Mouse (Mus musculus) ovary, postnatal 36 days (tissue): ENCODE measurements around the gene 4930467E23Rik.
"Not testable (repeated sequence)": the region's sequence is repeated elsewhere in the genome, so short reads cannot be mapped to it uniquely, and the experiment has no call there.

ENCODE experiments used
- DNase-seq: peaks from one replicate; pipeline ENCODE4 v3.0.0; 2022; ENCODE audit warnings: low spot score, mixed read lengths

4930467E23Rik gene

DNA sequence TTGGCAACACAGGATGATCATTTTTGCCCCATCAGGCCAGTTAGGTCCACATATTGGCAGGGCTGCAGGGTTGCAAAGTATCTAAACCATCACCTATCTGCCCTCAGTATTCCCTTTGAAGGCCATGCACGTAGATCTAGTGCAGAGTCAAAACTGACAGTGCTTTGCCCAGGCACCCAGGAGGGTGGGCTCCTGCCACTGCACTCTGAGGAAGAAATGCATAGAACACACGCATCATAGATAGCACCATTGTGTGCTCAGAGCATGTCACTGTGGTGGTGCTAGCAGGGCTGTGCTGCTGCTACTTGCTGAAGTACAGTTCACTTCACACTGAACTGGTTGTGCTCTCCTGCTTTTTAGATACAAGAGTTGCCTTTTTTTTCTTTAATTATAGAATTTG is at the start of gene 4930467E23Rik:
Gene 4930467E23Rik (plus strand): TSS at position 301 of the 400 bp plus-strand sequence.
- not testable (repeated sequence) for DNase-seq

DNA sequence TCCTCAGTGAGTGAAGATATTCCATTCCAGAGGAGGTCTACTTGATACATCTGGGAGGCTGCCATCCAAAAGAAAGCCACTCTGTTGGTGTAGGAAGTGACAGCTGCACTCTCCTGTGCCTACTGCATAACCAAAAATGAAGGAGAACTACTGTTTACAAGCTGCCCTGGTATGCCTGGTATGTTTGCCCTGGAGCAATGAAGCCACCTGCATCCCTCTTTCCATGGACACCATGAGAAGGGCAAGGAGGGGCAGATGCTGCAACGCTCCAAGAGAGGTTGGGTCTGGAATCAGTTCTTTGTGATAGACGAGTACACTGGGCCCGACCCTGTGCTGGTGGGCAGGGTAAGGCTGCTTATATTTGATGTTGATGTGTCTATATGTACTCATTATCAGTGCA is 47.1 kb upstream of the 4930467E23Rik start:
- DNase-seq: not testable (repeated sequence)

DNA sequence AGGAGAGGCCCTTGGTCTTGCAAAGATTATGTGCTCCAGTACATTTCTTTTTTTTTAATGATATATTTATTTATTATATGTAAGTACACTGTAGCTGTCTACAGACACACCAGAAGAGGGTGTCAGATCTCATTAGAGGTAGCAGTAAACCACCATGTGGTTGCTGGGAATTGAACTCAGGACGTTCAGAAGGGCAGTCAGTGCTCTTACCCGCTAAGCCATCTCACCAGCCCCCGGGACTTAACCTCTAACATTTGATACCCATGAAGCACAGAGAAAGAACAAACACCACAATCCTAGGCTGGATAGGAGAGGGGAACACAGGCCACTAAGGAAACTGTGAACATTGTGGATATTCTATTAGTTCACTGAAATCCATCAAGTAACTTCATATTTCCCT is 43.9 kb upstream of the 4930467E23Rik start:
- DNase-seq: not testable (repeated sequence)

DNA sequence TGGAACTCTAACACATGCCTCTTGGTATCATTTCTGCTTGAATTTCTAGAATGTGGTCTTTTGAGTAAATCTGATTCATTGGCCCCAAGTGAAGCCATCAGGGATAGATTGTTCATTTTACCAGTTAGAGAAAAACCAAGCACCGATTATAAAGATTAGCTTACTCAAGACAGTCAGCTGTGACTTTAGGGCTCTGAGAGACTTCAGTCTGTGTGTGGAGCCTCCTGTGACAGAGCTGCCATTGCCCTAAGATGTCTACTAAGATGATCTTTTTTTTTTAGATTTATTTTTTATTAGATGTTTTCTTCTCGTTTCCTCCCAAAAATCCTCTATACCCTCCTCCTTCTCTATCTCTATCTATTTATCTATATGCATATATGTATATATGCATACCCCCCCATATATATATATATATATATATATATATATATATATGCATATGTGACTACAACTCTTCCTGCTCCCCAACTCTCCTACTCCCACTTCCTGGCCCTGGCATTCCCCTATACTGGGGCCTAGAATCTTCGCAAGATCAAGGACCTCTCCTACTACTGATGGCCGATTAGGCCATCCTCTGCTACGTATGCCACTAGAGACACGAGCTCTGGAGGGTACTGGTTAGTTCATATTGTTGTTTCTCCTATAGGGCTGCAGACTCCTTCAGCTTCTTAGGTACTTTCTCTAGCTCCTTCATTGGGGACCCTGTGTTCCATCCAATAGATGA is 40.4 kb upstream of the 4930467E23Rik start:
- DNase-seq: not testable (repeated sequence)

DNA sequence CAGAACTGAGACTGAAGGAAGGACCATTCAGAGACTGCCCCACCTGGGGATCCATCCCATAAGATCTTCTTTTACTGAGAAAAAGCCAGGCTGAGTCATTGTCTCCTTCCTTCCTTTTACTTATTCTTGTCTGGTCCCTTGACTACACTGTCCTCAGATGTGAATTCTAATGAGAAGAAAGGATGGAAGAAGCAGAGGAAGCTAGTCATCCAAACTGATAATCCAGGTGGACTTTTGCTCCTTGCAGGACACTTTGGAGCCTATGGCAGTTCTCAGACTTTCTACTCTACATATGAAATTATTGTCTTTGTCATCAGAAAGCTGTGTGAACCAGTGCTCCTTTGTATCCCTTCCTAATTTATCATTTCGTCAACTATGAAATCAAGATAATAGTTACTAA is 39.6 kb upstream of the 4930467E23Rik start:
- DNase-seq: not testable (repeated sequence)

DNA sequence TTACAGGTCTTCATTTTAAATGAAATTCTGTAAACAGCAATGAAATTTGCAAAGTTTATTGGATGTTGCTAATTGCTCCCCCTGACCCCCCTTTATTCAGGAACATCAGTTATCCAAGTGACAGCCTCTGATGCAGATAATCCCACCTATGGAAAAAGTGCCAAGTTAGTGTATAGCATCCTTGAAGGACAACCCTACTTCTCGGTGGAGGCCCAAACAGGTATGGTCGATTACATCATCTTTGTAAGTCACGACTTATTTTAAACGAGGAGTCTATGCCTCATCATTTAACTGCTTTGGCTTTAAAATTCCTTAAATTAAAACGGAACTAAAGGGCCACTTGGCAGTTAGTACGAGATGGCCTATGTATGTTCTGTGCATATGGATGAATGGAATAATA is 38.0 kb upstream of the 4930467E23Rik start:
- DNase-seq: not testable (repeated sequence)

DNA sequence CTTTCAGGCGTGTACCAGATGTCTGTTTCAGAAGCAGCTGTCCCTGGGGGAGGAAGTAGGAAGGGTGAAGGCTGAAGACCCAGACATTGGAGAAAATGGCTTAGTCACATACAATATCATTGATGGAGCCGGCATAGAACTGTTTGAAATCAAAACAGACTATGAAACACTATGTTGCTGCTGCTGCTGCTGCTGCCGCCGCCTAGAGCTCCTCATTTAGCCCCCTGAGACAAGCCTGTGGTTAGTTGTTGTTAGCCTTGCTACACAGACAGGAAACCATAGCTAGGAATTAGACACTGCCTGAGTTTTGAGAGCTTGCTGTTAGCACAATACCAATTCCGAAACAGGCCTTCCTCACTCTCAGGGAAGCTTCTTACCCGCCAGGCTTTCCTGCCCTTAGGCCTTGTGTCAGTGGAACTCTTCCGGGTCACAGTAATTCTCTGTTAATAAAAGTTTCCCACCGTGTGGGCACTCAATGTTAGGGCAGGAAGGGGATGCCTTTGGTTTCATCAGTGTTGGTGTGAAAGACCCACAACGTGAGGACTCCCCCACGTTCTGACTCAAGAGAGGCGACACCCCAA is 31.8 kb upstream of the 4930467E23Rik start:
- DNase-seq: not testable (repeated sequence)

DNA sequence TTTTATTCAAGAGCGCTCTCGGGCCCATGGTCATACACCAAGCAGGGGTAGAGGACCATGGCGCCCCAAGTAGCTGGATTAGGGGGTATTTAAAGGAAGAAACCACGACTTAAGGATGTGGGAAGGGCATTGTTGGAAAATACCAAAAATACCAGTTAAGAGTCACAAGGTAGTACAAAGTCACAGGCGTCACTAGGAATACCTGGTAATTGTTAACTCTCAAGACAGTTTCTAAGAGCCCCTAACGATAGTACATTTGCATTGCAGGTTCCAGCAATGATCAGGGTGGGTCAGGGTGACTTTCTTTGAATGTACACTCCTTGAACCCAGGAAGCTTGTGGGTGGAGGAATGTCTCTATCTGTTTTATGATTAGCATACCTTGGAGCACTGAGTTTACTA is 31.3 kb upstream of the 4930467E23Rik start:
- DNase-seq: not testable (repeated sequence)

DNA sequence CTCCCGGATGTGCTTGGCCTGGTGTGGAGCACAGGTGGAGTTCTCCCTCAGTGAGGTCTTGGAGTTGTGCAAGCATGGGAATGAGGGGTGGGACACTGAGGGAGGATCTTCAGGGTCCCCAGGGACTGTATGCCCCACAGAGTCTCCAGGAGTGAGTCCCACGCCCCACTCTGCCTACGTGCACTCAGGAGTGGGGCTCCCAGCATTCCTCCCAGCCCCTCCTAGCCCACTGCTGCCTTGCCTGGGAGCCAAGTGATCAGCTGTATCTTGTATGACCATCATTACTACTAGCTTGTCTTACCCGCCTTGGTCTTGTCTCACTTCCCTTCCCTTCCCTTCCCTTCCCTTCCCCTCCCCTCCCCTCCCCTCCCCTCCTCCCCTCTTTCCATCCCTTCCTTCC is 30.7 kb upstream of the 4930467E23Rik start:
- peak; percentile 64 for DNase-seq

DNA sequence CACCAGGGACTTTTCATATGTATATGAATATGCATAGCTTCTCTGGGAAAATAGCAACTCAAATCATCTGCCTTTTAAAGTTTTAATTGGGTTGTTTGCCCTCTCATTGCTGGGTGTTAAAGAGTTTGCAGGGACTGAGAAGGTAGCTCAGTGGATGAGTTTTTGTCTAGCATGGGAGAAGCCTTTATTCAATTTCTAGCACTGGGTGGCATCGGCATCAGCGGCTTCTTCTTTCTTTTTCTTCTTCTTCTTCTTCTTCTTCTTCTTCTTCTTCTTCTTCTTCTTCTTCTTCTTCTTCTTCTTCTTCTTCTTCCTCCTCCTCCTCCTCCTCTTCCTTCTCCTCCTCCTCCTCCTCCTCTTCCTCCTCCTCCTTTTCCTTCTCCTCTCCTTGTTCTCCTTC is 28.1 kb upstream of the 4930467E23Rik start:
- not testable (repeated sequence) for DNase-seq

DNA sequence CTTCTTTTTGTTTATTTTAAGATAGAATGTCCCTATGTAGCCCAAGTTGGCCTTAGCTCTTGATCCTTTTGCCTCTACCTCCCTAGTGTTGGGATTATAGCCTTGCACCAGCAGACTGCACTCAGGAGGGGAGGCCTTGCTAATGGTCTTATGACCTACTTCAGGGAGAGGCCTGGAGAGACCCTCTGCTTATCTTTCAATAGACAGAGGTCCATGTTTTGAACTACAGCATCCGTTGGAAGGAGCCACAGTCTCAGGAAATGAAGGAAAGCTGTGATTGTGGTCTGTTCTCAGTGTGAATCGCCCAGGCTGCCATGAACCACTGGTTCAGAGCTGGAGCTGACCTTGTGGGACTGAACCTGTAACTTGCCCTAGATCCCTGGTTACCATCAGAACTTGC is 27.1 kb upstream of the 4930467E23Rik start:
- not testable (repeated sequence) for DNase-seq

DNA sequence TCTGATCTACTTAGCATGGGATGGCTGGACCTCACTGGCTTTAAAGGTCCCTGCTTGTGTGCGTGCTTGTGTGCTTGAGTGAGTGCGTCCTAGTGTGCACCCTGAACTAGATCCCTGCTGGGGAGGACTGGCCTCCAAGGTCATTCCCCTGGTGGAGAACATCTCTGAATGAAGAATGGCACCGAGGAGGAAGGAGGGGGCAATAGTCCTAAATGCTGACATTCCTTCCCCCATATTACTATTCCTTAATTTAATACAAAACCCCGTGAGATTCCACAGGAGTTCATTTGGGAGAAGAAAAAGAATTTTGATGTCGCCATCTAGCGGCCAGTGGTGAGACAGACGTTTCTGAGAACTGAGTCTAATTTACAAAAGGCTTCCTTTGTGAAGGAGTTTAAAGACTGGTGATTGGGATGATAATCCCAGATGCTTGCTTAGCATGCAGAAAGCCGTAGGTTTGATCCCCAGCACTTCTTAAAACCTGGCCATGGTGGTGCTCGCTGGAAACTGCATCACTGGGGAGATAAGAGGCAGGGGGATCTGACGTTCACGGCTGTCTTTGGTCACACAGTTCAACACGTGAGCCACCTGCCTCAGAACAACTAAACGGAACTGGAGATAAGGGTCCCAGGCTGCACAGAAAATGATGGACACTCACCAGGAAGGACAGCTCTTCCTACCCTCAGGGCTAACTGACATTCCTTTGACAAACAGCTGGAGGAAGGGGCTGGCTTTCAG is 26.2 kb upstream of the 4930467E23Rik start:
- peak; percentile 65 for DNase-seq

DNA sequence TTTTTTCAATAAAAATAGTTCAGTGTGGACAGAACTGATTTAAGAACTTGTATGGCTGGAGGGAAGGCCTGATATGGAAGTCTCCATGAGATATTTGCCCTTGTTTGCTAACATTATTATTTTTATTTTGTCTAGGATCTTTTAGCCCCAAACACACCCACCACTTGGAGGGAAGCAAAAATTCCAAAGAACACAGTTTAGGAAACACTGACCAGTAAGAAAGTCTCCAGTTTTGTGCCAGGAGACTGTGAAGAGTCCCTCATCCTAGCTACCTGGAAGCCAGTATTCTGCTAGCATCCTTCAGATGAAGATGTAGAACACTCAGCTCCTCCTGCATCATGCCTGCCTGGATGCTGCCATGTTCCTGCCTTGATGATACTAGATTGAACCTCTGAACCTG is 25.5 kb upstream of the 4930467E23Rik start:
- DNase-seq: not testable (repeated sequence)

DNA sequence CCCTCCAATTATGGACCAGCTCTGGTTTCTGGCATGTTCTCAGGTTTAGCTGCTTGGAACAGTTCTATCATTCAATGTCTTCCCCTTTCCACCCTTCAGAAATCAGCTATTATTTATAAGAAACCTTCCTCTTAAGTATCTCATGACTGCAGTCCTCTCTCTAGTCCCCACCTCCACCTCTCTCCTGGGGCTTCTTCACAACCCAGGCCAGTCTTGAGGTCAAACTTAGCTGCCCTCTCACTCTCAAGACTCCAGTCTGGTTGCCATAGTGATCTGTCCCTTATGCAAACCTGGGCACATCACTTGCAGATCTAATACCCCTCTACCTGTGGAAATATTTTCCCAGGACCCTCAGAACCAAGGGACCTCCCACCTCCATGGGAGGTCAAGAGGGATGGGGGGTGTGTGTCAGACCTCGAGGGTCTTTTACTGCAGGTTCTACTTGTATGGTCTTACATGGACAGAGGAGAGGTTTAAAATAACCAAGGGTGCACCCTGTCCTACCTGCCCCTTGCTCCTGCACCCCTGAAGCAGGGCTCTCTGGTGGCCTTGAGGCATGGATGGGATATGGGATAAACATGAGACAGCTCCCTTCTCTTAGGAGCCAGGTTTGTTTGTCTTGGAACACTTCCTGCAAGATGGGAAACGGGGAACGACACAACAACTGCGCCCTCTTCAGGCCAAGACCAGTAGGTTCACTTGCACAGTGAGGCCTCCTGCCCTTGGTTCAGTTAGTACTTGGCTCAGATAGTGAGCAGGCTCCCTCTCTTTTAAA is 24.7 kb upstream of the 4930467E23Rik start:
- DNase-seq: peak; percentile 38

DNA sequence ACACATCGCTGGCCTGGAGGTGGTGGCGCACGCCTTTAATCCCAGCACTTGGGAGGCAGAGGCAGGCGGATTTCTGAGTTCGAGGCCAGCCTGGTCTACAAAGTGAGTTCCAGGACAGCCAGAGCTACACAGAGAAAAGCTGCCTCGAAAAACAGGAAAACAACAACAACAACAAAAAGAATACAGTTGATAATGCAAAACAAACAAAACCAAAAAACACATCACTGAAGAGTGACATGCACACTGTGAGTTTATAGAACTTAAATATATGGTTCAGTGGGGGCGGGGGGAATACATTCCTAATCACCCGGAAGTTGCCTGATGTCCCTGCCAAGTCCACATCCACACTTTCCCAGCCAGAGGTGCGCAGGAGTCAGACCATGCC is 24.2 kb upstream of the 4930467E23Rik start:
- DNase-seq: not testable (repeated sequence)

DNA sequence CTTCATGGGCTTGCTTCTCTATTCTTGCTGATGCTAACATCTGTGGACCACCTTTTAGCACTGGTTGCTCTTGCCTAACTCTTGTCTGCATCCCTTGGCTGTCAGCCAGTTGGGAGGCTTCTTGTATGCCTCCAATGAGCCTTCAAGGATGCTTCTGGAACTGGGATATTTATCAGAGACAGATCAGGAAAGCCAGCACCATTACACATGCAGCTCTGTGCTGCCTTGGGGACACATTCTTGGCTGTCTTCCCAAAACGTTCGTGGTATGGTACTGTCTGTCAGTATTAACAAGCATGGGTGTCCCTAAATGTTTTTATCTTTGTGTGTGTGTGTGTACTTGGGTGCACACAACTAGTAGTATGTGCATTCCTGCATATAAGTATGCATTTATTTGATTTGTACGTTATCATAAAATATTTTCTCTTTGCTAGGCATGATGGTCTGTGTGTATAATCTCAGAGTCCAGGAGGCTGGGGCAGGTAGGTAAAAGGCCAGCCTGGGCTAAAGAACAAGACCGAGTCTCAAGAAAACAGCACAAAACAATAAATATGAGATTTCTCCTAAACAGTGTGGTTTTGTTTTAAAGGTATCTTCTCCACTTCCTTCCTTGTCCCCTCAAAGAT is 23.2 kb upstream of the 4930467E23Rik start:
- DNase-seq: not testable (repeated sequence)

DNA sequence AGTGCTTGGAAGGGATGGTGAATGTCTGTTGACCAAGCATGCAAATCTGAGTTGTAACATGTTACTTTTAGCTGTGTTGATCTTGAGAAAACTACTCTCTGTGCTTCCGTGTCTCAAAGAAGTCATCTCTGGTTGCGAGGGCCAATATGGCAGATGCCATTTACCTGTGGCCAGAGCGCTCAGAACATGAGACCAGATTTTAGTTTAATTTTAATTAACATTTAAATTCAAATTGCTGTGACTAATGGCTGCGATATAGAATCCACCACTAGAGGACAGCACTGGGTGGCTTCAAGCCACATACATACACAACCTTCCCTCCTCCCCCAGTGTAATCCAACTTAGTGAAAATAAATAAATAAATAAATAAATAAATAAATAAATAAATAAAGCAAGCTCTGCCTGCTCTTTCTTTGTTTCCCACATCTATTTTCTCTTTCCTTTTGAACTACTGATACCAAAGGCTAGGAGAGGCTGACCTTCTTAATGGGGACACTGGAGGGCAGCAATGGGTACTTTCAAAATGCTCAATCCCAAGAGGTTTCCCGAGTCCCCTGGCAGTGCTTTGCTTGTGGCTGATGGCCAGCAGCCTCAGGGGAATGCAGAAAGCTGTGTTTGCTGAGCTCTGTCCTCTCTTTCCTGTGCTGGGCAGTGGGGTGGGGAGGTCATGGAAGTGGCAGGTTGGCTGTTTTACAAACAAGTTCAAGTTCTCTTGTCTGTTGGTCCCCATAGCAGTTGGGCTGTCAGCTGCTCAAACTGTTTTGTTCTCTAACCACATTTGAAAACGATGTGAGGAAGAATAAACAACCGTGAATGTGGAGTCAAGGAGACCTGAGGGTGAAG is 22.2 kb upstream of the 4930467E23Rik start:
- peak; percentile 81 for DNase-seq

DNA sequence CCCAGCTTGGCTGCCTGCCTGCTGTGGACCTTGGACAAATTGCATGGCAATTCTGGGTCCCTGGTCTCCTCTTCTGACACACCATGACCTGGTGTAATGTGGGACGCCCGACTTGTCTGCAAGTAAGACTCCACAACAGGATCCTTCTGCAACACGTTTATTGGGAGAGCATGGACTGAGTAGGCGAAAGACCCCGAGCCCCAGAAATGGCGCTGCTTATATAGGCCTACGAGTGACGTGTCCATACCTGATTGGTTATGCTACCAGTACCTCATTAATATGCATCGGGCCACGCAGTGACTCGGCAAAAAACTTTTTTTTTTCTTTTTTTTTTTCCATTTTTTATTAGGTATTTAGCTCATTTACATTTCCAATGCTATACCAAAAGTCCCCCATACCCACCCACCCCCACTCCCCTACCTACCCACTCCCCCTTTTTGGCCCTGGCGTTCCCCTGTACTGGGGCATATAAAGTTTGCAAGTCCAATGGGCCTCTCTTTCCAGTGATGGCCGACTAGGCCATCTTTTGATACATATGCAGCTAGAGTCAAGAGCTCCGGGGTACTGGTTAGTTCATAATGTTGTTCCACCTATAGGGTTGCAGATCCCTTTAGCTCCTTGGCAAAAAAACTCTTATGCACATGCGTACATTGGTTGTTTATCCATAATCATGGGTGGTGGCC is 21.5 kb upstream of the 4930467E23Rik start:
- DNase-seq: not testable (repeated sequence)

DNA sequence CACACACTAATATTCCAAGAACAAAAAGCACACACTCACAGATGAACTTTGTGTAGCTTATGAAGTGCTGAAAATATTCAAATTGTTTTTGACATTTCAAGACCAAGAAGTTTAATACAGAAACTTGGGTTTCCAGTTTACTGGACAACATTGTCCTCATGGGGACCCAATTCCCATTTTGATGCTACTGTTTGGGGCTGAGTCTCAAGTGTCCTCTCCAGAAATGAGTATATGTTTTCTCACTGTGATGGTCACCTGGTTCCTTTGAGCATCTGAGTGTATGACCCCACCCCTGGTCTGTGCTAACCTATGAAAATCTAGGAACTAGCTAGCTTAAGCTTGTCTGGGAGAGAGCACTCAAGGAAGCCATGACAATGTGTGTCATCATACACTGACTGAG is 20.4 kb upstream of the 4930467E23Rik start:
- DNase-seq: not testable (repeated sequence)

DNA sequence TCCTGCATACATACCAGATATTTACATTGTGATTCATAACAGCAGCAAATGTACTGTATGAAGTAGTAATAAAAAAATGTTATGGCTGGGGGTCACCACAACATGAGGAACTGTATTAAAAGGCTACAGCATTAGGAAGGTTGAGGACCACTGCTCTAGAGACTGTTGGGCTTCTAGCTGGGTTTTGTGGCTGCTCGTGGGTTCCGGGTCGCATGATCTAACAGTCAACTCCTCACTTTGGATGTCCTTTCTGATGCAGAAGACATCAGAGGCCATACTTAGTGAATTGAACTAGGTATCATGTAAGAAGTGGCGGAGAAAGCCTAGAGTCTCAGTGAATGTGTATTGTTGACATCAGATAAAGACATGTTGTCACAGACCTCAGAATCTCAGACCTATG is 19.9 kb upstream of the 4930467E23Rik start:
- not testable (repeated sequence) for DNase-seq
